Mouse (Mus musculus): ENCODE data around the gene Atoh8. TPM values are rescaled to one million over a fixed set of nuclear protein-coding genes. Genes with fewer than 3 reads are reported as not detected.
A peak's percentile ranks its signal among the peaks of the same experiment; 100 is the strongest.

The Atoh8 gene
- total RNA-seq, 2 experiments from 2014 or later = 2.9 to 3.7 TPM

GRCm38 (mm10) chr6:72197515-72197914 is 37.9 kb downstream of the Atoh8 start:
- no peak for DNase-seq (ENCODE audit: low spot score in 2 of 2)

GRCm38 (mm10) chr6:72196660-72197059 is 38.7 kb downstream of the Atoh8 start:
- no peak for DNase-seq (ENCODE audit: low spot score in 2 of 2)

- no peak for DNase-seq (ENCODE audit: low spot score in 2 of 2)
Observed at GRCm38 (mm10) chr6:72190577-72190976, 44.8 kb downstream of the Atoh8 start.

GRCm38 (mm10) chr6:72190120-72190519 is 45.3 kb downstream of the Atoh8 start:
- DNase-seq (ENCODE audit: low spot score in 2 of 2) = no peak

GRCm38 (mm10) chr6:72189061-72189863 is 46.1 kb downstream of the Atoh8 start:
- DNase-seq (ENCODE audit: low spot score in 2 of 2) = no peak

GRCm38 (mm10) chr6:72186809-72187208 is 48.6 kb downstream of the Atoh8 start:
- DNase-seq (ENCODE audit: low spot score in 2 of 2) = no peak

GRCm38 (mm10) chr6:72185893-72186490 is 49.4 kb downstream of the Atoh8 start:
- peak; percentile 83 to 88 for DNase-seq (ENCODE audit: low spot score in 2 of 2)

GRCm38 (mm10) chr6:72184576-72184975 is 50.8 kb downstream of the Atoh8 start:
- DNase-seq (ENCODE audit: low spot score in 2 of 2) = no peak

- no peak for DNase-seq (ENCODE audit: low spot score in 2 of 2)
Observed at GRCm38 (mm10) chr6:72179562-72180502, 55.5 kb downstream of the Atoh8 start.

- no peak for DNase-seq (ENCODE audit: low spot score in 2 of 2)
Observed at GRCm38 (mm10) chr6:72179006-72179405, 56.4 kb downstream of the Atoh8 start.

- DNase-seq (ENCODE audit: low spot score in 2 of 2) = no peak
Observed at GRCm38 (mm10) chr6:72177417-72177816, 58.0 kb downstream of the Atoh8 start.

- no peak for DNase-seq (ENCODE audit: low spot score in 2 of 2)
Observed at GRCm38 (mm10) chr6:72176004-72176403, 59.4 kb downstream of the Atoh8 start.

- DNase-seq (ENCODE audit: low spot score in 2 of 2) = no peak
Observed at GRCm38 (mm10) chr6:72175419-72175818, 60.0 kb downstream of the Atoh8 start.

- no peak for DNase-seq (ENCODE audit: low spot score in 2 of 2)
Observed at GRCm38 (mm10) chr6:72173350-72173749, 62.0 kb downstream of the Atoh8 start.

- no peak for DNase-seq (ENCODE audit: low spot score in 2 of 2)
Observed at GRCm38 (mm10) chr6:72171391-72171790, 64.0 kb downstream of the Atoh8 start.

GRCm38 (mm10) chr6:72165907-72166306 is 69.5 kb downstream of the Atoh8 start:
- DNase-seq (ENCODE audit: low spot score in 2 of 2) = no peak

GRCm38 (mm10) chr6:72164321-72165275 is 70.8 kb downstream of the Atoh8 start:
- DNase-seq (ENCODE audit: low spot score in 2 of 2) = peak; percentile 88 to 90

GRCm38 (mm10) chr6:72162155-72162890 is 73.1 kb downstream of the Atoh8 start:
- peak; percentile 66 to 72 for DNase-seq (ENCODE audit: low spot score in 2 of 2)

GRCm38 (mm10) chr6:72161751-72162150 is 73.6 kb downstream of the Atoh8 start:
- DNase-seq (ENCODE audit: low spot score in 2 of 2) = no peak

GRCm38 (mm10) chr6:72160991-72161390 is 74.4 kb downstream of the Atoh8 start:
- DNase-seq (ENCODE audit: low spot score in 2 of 2) = no peak

Data from adrenal gland, adult 18-20 months (tissue).